Mouse (Mus musculus): ENCODE measurements at regions not wholly inside any gene's neighbourhood (a gene's known extent, or its start where the extent isn't known, plus 50 kb on each side); places are given as distances from the start of the nearest gene placed in this dataset.

DNA sequence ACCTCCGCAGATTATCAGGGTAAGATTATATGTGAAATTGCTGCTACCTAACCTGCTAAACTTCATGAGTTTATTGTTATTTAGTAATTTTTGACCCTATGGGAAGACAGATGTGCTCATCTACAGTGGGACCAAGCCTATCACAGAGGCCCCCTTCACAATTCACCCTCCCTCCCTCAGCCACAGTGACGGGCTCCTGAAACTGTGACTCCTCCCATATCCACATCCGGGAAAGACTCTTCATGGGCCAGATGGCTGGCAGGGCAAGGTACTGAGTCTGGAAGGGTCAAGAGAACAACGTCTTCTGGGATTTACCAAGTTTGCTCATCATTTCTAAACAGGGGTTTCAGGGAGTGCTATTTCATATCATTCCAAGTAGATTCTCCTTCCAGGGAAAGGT is 84.1 kb upstream of the Irs2 start:
- DNase-seq (ENCODE audit: low spot score in 2 of 2), result no peak

DNA sequence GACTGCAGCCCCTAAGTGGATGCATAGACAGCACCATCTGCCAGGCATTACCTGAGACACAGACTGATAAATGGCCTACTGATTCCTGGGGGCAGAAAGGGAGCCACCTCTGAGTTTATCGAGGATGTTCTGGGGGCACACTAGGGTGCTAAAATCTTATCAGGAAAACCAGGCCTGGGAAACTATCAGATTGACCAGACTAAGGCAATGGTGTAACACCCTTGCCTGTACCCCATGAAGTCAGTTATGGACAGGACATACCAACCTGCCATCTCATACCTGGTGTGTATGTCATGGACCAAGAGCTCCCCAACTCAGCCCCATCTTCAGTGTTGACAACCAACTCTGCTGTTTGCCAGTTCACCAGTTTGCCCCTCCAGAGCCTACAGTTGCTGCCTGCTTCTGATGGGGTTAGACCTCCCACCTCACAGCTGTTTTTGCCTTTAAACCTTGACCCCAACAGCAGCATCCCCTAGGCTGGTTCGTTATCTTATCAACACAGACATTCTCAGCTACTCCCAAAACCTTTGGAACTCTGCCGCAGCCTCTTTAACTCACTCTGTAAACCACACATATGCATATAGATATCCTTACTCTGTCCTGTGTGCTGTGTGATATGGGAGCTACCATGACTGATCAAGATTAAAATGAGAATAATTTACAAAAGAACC is 83.6 kb upstream of the Irs2 start:
- DNase-seq (ENCODE audit: low spot score in 2 of 2), result no peak

GRCm38 (mm10) chr8:11088946-11089665 is 80.8 kb upstream of the Irs2 start:
- DNase-seq (ENCODE audit: low spot score in 2 of 2), result peak in 1 of 2 experiments; percentile 19

DNA sequence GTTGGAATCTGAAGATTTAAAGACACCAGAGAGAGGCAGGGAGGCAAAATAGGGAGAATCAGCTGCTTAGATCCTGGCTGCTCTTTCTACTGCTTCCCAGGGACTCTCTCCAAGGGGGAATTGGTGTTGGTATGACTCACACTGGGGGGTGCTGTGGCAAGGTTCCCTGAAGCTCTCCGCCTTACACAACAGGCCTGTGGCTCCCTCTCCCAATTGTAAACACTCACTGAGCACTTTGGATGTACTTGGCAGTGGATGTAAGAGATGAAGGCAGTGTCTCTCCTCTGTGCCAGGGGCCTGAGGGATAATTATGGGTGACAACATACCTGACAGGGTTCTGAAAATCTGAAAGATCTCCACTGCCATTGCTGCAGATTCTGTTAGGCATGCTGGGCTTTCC is 77.0 kb upstream of the Irs2 start:
- DNase-seq (ENCODE audit: low spot score in 2 of 2), result peak; percentile 45 to 56

- DNase-seq (ENCODE audit: low spot score in 2 of 2), result no peak
Measured at GRCm38 (mm10) chr8:11084051-11084533, 75.8 kb upstream of the Irs2 start.

DNA sequence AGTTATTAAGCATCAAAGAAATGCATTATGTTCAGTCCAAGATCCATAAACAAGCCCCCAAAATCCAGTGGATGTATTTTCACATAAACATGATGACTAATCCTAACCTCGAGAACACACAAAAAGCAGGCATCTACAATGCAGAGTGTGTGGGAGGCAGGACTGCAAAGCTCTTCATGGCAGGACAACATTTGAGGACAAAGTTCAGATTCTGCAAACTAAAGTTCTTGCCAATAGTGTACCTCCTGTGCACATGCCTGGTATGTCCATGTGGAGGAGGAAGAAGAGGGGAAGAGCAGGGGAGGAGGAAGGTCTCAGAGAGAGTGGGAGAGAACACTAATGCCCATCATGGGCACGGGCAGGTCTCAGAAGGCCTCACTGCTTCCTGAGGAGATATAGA is 72.6 kb upstream of the Irs2 start:
- DNase-seq (ENCODE audit: low spot score in 2 of 2), result no peak

GRCm38 (mm10) chr8:11079805-11080204 is 71.5 kb upstream of the Irs2 start:
- DNase-seq (ENCODE audit: low spot score in 2 of 2), result no peak

DNA sequence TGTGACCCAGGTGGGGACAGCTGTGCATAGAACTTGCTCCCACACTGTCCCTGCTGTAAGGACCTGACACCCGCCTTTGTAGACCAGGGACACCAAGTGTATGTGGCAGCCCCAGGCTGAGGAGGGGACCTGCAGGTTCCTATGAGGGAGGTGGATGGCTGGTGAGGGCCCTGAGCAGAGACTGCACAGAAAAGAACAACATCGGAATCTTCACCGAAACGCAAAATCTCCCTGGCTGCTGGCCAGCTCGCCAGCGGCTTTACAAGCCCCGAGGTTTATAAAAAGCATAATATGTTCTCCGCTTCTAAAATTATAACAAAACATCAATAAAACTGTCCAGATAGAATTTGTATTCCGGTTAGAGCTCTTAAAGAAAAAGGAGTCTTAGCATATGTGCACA is 68.9 kb upstream of the Irs2 start:
- DNase-seq (ENCODE audit: low spot score in 2 of 2), result peak in 1 of 2 experiments; percentile 22

DNA sequence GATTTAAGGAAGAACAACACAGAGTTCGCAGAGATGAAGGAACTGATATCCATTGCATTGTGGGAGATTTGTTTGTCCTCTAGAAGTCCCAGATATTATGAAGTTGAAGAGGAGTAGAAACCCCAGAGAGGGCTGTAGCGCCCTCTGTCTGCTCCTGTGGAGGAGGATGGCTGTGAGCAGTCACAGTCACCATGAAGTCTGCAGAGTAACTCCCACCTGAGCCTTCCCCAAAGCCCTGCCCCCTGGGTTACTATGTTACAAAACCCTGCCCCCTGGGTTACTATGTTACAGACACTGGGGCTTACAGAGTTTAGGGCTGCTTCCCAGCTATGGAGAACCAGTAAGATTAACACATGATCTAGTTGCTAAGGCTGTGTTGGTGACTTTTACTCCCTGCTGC is 62.9 kb upstream of the Irs2 start:
- DNase-seq (ENCODE audit: low spot score in 2 of 2), result no peak

GRCm38 (mm10) chr8:11067450-11067849 is 59.2 kb upstream of the Irs2 start:
- DNase-seq (ENCODE audit: low spot score in 2 of 2), result no peak

- no peak for DNase-seq (ENCODE audit: low spot score in 2 of 2)
Measured at GRCm38 (mm10) chr8:11065990-11066389, 57.7 kb upstream of the Irs2 start.

- no peak for DNase-seq (ENCODE audit: low spot score in 2 of 2)
Measured at GRCm38 (mm10) chr8:11065303-11065702, 57.0 kb upstream of the Irs2 start.

DNA sequence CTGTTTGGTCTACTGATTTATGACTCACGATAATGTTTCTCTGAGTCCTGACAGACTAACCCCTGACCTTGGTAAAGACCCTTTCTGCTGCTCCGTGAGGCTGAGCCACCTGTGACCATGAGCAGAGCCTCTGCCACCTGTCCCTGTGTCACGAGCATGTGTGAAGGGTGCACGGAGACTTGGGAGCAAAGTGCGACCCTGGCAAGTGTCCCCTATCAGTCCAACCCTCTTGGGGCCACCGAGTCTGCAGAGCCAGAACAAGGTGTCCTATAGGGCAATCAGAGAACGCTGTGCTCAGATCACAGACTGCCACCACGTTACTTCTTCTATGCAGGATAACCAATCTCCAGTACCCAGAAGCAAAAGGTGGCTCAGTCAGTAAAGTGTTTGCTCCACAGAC is 54.8 kb upstream of the Irs2 start:
- DNase-seq (ENCODE audit: low spot score in 2 of 2), result no peak

DNA sequence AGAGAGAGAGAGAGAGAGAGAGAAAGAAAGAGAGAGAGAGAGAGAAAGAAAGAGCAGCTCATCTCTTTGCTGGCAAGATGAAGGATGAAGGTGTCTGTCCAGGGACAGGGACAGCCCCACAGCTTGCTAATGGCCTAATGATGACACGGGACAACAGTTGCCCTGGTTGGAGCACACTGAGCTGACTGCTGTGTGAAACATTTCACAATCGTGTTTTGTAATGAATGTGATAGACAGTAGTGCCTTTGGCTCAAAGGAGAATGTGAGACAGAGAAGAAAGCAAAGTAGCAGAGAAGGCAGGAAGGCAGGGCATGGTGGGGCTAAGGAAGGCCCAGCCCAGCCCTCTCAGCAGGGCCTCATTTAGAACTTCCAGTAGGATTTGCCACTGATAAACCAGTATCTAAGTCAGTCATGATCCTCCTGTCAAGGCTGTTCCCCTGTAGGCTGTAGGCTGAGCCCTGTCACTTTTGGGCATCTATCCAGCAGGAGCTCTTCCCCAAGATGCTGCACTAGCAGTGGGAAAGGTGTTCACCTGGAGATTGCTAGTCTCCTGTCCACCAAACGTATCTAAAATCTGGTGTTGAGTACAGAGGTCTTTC is 54.2 kb upstream of the Irs2 start:
- no peak for DNase-seq (ENCODE audit: low spot score in 2 of 2)

DNA sequence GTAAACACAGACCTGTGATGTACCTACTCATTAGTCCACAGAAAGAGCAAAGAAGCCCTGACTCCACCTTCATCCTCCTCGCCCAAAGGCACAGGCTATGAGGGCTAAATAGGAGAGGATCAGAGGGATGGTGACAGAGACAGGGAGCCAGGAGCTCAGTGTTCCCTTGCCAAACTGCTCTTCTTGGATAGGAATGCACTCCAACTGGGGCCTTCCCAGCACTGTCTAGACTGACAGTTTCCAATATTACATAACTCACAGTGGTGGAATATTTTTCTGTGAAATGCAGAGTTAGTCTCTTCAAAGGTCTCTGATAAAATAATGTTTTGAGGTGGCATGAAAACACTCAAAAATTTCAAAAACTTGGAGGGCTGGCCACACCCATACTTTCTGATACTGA is 53.5 kb upstream of the Irs2 start:
- no peak for DNase-seq (ENCODE audit: low spot score in 2 of 2)

DNA sequence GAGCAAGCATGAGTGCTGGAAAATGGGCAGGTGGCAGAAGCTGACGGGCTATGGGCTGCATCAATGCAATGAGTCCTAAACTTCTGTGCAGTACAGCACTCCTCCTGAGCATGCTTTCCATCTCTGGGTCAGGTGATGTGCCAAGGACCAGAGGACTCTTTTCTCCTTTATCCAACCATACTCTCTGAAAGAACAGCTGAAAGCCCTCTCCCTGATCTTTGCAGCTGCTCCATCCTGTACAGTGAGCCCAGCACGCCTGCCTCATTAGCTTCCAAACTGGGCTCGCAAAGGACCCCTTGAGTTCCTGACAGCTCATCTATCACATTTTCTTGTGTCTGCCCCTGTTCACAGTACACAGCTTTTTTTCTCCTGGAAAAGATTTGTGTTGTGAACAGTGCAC is 52.3 kb upstream of the Irs2 start:
- no peak for DNase-seq (ENCODE audit: low spot score in 2 of 2)

- no peak for DNase-seq (ENCODE audit: low spot score in 2 of 2)
Measured at GRCm38 (mm10) chr8:11058392-11058791, 50.1 kb upstream of the Irs2 start.
